Mouse (Mus musculus): ENCODE measurements around the gene Palld.

Palld gene

DNA sequence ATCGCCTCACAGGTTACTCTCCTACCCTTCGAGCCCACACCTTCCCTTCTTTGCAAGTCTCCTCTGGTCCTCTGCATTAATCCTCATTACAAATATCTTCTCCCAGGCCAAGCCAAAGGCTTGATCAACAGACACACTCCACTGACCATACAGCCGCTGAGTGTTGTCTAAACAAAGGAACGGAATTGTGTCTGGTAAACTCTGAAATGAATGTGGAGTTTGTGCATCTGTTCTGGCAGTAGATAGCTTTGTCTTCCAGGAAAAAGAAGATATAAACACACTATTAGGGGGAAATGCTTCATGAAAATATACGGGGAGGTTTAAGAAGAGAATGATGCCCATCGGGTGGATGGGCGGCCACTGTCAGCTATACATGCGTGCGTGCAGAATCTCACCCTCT is 180.3 kb downstream of the Palld start:
- DNase-seq, result peak; percentile 22

DNA sequence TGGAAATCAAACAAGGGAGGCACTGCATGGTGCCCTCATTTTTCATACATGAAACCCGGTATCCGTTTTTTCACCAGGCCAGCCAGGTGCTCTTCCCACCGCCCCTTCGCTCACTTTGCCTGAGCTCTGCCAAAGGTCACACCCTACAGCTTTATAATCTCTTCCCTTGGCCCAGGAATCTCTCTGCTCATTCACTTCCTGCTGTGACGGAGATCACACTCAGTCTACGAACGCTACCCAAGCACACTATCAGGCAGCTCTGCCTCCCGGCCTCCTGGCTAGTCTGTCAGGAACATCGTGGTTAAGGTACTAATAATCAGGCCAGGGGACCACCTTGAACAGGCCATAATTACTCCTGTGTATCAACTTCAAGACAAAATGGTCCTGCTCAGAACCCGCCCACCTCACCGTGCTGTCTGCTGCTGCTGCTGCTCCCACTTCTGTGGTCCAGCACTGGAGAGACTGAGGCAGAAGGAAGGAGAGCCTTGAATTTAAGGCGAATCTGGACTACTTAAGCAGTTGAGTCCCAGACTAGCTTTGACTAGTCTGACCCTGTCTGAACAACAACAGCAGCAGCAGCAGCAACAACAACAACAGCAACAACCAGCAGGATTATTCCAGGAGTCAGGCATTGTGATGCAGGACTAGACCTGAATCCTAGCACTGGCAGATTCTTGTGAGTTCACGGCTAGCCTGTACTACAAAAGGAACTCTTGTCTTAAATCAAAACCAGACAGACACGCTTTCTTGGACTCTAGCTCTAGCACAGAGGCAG is 187.0 kb downstream of the Palld start:
- DNase-seq, result no peak

DNA sequence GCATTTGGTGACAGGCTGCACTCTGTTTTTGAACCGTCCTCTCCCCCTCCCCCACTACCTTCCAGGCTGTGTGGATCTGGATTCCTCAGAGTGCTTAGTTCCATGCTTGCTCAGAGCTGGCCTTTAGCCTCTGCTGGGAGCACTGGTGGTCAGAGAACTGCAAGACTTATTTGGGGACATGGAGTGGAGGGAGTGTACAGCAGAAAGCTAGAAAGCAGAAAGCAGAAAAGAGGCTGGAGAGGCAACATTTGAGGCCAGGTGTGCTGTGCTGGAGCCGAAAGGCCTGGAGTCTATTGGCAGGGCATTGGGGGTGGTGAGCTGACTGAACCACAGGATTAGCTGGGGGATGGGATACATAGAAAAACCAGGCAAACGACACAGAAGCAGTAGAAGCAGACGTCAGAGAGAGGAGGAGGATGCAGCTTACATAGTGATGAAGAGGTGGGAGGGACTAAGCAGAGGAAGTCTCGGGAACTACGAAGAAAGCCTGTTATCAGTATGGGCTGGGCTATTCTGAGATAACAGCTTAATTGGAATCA is 188.1 kb downstream of the Palld start:
- DNase-seq, result no peak

- peak; percentile 12 for DNase-seq
Measured at GRCm38 (mm10) chr8:61713195-61713990, 189.1 kb downstream of the Palld start.

GRCm38 (mm10) chr8:61712426-61712825 is 190.1 kb downstream of the Palld start:
- peak; percentile 8 for DNase-seq

- DNase-seq, result no peak
Measured at GRCm38 (mm10) chr8:61708586-61709305, 193.7 kb downstream of the Palld start.

- no peak for DNase-seq
Measured at GRCm38 (mm10) chr8:61705491-61705890, 197.0 kb downstream of the Palld start.

DNA sequence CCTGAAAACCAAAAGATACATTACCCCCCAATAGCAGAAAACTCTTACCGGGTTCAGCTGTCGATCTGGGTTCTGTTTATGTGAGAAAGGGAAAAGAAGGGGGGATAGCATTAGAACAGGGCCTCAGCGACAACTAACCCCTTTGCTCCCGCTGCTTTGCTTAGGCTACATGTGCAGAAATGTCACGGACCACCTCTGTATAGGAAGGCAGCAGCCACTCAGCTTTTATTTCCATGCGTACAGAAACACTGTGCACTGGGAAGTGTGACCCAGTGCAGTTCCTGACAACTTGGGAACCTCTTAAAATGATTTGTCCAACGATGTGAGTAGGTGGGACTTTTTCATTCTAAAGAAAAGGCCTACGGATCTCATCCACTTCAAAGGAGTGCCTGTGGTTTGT is 200.4 kb downstream of the Palld start:
- DNase-seq, result no peak

GRCm38 (mm10) chr8:61700932-61701681 is 201.4 kb downstream of the Palld start:
- DNase-seq, result no peak

DNA sequence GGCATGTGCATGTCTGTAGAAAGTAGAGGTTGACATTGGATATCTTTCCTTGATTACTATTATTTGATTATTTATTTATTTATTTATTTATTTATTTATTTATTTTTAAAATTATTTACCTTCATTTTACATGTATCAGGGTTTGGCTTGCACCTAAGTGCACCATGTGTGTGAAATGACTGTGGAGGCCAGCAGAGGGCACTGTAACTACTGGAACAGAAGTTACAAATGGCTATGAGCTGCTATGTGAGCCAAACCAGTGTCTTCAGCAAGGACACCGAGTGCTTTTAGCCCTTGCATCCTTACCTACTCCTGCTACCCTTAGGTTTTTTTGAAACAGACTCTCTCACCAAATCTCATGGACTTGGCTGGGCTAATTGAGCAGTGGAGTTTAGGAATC is 202.2 kb downstream of the Palld start:
- peak; percentile 19 for DNase-seq

DNA sequence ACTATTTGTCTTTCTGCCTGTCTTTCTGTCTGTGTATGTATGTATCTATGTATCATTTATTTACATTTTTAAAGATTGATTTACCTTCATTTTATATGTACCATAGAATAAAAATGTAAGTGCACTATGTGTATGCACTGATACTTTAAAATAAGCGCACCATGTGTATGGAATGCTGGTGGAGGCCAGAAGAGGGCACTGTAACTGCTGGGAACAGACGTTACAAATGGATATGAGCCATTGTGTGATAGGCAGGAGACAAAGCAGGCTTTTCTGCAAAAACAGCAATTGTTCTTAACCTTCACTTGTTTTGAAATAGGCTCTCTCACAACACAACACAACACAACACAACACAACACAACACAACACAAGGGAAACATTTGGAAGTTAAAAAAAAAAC is 203.5 kb downstream of the Palld start:
- no peak for DNase-seq

DNA sequence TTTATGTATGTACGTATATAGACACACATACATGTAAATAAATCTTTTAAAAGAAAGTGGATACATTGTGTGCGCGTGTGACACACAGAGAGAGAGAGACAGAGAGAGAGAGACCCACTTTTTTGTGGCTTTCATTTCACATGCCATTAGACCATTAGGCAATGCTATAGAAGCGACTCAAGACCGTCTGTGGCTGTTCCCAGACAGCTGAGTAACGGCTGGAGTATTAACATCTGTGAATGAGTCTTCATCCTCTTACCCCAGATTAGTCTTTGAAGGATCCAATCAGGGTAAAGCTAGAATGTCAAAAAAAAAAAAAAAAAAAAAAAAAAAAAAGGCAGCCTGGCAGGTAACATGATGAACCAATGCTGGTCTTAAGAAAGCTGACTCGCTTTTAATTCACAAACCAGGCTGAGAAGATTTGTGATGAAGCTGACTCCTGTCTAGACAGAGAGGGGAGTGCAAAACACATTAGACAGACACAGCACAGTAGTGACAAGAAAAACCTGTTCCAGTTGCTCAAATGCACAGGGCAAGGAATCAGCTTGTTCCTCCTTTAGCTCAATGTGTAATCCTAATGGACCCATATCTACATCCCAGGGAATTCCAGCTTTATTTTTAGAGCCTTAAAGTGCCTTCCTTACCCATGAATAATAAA is 204.6 kb downstream of the Palld start:
- DNase-seq, result peak; percentile 15

- DNase-seq, result no peak
Measured at GRCm38 (mm10) chr8:61696846-61697455, 205.5 kb downstream of the Palld start.

- DNase-seq, result no peak
Measured at GRCm38 (mm10) chr8:61695416-61695815, 207.1 kb downstream of the Palld start.

DNA sequence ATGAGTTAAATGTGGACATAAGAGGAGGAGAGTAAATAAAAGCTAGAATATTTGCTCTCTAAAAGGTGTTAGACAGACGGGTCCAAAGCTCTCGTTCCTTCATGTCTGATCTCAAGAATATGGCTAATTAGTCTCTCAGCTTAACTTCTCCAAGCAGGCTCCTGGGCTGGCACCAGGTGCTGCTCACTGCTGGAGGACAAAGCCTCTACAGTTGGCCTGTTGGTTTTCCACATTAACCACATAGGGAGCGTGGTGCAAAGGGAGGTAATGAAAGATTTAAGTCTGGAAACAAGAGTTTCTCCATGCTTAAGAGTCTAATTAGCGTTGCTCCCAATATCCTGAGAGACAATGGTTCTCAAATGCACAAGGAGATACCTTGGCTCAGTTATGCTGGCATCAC is 209.6 kb downstream of the Palld start:
- DNase-seq, result no peak

DNA sequence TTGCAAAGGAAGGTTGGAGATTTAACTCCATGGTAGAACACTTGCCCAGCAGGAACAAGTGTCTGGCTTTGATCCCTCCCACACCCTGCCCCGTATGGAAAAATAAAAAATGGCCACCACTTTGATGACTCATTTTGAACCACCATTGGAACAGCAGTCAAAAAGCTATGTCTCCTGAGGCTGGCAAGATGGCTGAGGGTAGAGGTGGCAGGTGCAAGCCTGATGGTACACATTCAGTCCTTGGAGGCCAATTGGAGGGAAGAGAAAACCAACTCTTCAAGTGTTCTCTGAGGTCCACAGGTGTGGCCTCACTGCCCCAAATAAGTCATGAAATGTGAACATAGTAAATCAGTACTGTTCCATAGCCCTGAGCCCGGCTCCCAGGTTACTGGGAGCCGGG is 210.4 kb downstream of the Palld start:
- DNase-seq, result no peak

DNA sequence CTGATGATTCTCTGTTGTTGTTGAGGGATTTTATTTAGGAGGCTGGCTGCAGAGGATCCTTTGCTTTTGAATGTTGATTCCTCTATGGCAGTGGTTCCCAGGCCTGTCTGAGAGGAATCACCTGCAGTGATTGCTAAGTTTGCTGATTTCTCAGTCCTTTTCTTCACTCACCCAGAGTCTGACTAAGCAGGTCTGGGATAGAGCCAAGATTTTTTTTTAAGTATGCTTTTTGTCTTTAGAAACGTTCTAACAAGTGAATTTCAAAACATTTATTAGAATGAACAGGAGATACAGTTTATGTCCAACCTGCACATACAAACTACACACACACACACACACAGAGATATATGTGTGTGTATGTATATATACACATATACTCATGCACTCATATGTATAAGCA is 211.1 kb downstream of the Palld start:
- DNase-seq, result no peak

DNA sequence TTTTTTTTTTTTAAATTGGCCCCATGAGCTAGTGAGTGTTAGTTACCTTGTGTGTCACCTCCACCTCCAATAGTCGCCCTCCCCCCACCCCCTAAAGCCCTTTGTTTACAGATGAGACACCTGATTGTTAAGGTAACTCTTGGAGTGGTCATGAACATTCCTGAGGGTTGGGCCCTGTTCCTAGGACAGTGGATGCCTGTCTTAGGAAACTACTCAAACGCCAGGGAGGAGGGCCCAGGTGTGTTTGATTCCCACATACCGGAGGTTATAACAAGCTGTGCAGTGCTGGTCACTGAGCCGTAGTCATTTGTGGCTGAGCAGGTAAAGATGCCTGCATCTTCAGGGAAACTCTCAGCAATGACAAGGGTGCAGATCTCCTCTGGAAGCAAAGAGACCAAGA is 215.4 kb downstream of the Palld start:
- DNase-seq, result no peak

GRCm38 (mm10) chr8:61686340-61686739 is 216.2 kb downstream of the Palld start:
- DNase-seq, result peak; percentile 74

DNA sequence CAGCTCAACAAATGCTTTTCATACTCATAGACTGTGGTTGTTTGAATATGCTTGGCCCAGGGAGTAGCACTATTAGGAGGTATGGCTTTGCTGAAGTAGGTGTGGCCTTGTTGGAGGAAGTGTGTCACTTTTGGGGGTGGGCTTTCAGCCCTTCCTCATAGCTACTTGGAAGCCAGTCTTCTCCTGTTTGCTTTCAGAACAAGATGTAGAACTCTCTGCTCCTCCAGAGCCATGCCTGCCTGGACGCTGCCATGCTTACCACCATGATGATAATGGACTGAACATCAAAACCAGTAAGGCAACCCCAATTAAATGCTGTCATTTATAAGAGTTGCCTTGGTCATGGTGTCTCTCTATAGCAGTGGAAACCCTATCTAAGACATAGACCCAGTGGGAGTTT is 217.2 kb downstream of the Palld start:
- DNase-seq, result no peak

GRCm38 (mm10) chr8:61684280-61684939 is 218.1 kb downstream of the Palld start:
- no peak for DNase-seq
